Mouse (Mus musculus): ENCODE measurements at regions not wholly inside any gene's neighbourhood (a gene's known extent, or its start where the extent isn't known, plus 50 kb on each side); places are given as distances from the start of the nearest gene placed in this dataset.

- H3K27ac ChIP-seq (ENCODE audit: low read depth, low read length), result no peak overlapping the region
- WGBS, result 52% methylated on average over 2 of the region's 2 CpGs
These were observed 55.2 kb upstream of the Rcn1 start for GRCm38 (mm10) chr2:105454353-105454752.

GRCm38 (mm10) chr2:105454836-105455235 is 55.7 kb upstream of the Rcn1 start:
- Histone ChIP-seq H3K4me2 (ENCODE audit: low read depth) (no peak overlapping the region), H3K9ac (no peak overlapping the region), H3K4me3 (ENCODE audit: low read depth, low read length) (no peak overlapping the region), H3K9me3 (ENCODE audit: low read length) (no peaks in the 10 kb centered on the region), H3K36me3 (ENCODE audit: insufficient read depth) (no peaks in the 10 kb centered on the region), H3K27ac (ENCODE audit: low read depth, low read length) (no peak overlapping the region), H3K4me1 (ENCODE audit: insufficient read depth) (no peaks in the 10 kb centered on the region), H3K27me3 (ENCODE audit: insufficient read depth, low read length) (no peaks in the 10 kb centered on the region; the same call in 1 of the 2 replicates)
- no peak for ATAC-seq
- DNase-seq, result no peak
- no peak for TF ChIP-seq CTCF (IDR thresholded peaks at IDR 0.05; ENCODE audit: low read depth)

More at GRCm38 (mm10) chr2:105454353-105454752, 55.2 kb upstream of the Rcn1 start:
- Histone ChIP-seq H3K27me3 (ENCODE audit: insufficient read depth, low read length) (no peaks in the 10 kb centered on the region; the same call in 1 of the 2 replicates), H3K4me1 (ENCODE audit: insufficient read depth) (no peaks in the 10 kb centered on the region), H3K9me3 (ENCODE audit: low read length) (no peaks in the 10 kb centered on the region), H3K36me3 (ENCODE audit: insufficient read depth) (no peaks in the 10 kb centered on the region), H3K4me2 (ENCODE audit: low read depth) (no peak overlapping the region), H3K4me3 (ENCODE audit: low read depth, low read length) (no peak overlapping the region), H3K9ac (no peak overlapping the region)
- DNase-seq, result no peak
- ATAC-seq, result no peak
- no peak for TF ChIP-seq CTCF (IDR thresholded peaks at IDR 0.05; ENCODE audit: low read depth)

- Histone ChIP-seq H3K9ac (no peak overlapping the region), H3K27ac (ENCODE audit: low read depth, low read length) (no peak overlapping the region), H3K27me3 (ENCODE audit: insufficient read depth, low read length) (no peaks in the 10 kb centered on the region; the same call in 1 of the 2 replicates), H3K4me3 (ENCODE audit: low read depth, low read length) (no peak overlapping the region), H3K4me2 (ENCODE audit: low read depth) (no peak overlapping the region), H3K4me1 (ENCODE audit: insufficient read depth) (no peaks in the 10 kb centered on the region), H3K36me3 (ENCODE audit: insufficient read depth) (no peaks in the 10 kb centered on the region), H3K9me3 (ENCODE audit: low read length) (no peaks in the 10 kb centered on the region)
- no peak for TF ChIP-seq CTCF (IDR thresholded peaks at IDR 0.05; ENCODE audit: low read depth)
- DNase-seq (no peak), ATAC-seq (no peak)
- 84% methylated on average over 4 of the region's 4 CpGs for WGBS
These were observed 59.5 kb upstream of the Rcn1 start for GRCm38 (mm10) chr2:105458643-105459042.

GRCm38 (mm10) chr2:105459512-105459911 is 60.4 kb upstream of the Rcn1 start:
- Histone ChIP-seq H3K4me3 (ENCODE audit: low read depth, low read length) (no peak overlapping the region), H3K4me1 (ENCODE audit: insufficient read depth) (no peaks in the 10 kb centered on the region), H3K36me3 (ENCODE audit: insufficient read depth) (no peaks in the 10 kb centered on the region), H3K27ac (ENCODE audit: low read depth, low read length) (no peak overlapping the region), H3K4me2 (ENCODE audit: low read depth) (no peak overlapping the region), H3K9ac (no peak overlapping the region), H3K9me3 (ENCODE audit: low read length) (no peaks in the 10 kb centered on the region), H3K27me3 (ENCODE audit: insufficient read depth, low read length) (no peaks in the 10 kb centered on the region; the same call in 1 of the 2 replicates)
- DNase-seq (no peak), ATAC-seq (no peak)
- WGBS, result 76% methylated on average over 9 of the region's 9 CpGs
- TF ChIP-seq CTCF (IDR thresholded peaks at IDR 0.05; ENCODE audit: low read depth), result no peak

GRCm38 (mm10) chr2:105465630-105466029 is 66.5 kb upstream of the Rcn1 start:
- Histone ChIP-seq H3K36me3 (ENCODE audit: insufficient read depth) (no peaks in the 10 kb centered on the region), H3K4me3 (ENCODE audit: low read depth, low read length) (no peak overlapping the region), H3K27me3 (ENCODE audit: insufficient read depth, low read length) (no peaks in the 10 kb centered on the region), H3K4me1 (ENCODE audit: insufficient read depth) (no peaks in the 10 kb centered on the region), H3K9me3 (ENCODE audit: low read length) (no peaks in the 10 kb centered on the region), H3K9ac (no peak overlapping the region), H3K4me2 (ENCODE audit: low read depth) (no peak overlapping the region), H3K27ac (ENCODE audit: low read depth, low read length) (no peak overlapping the region)
- TF ChIP-seq CTCF (IDR thresholded peaks at IDR 0.05; ENCODE audit: low read depth), result no peak
- no peak for DNase-seq
- 74% methylated on average over 6 of the region's 6 CpGs for WGBS
- ATAC-seq, result no peak

- Histone ChIP-seq H3K4me3 (ENCODE audit: low read depth, low read length) (no peak overlapping the region), H3K36me3 (ENCODE audit: insufficient read depth) (no peaks in the 10 kb centered on the region), H3K9me3 (ENCODE audit: low read length) (no peaks in the 10 kb centered on the region), H3K4me2 (ENCODE audit: low read depth) (no peak overlapping the region), H3K27ac (ENCODE audit: low read depth, low read length) (no peak overlapping the region), H3K9ac (no peak overlapping the region), H3K27me3 (ENCODE audit: insufficient read depth, low read length) (no peaks in the 10 kb centered on the region), H3K4me1 (ENCODE audit: insufficient read depth) (no peaks in the 10 kb centered on the region)
- 35% methylated on average over 5 of the region's 5 CpGs for WGBS
- ATAC-seq (peak; percentile 76), DNase-seq (peak; percentile 81)
- TF ChIP-seq CTCF (IDR thresholded peaks at IDR 0.05; ENCODE audit: low read depth), result peak; percentile 86
These were observed 69.8 kb upstream of the Rcn1 start for GRCm38 (mm10) chr2:105468930-105469329.

DNA sequence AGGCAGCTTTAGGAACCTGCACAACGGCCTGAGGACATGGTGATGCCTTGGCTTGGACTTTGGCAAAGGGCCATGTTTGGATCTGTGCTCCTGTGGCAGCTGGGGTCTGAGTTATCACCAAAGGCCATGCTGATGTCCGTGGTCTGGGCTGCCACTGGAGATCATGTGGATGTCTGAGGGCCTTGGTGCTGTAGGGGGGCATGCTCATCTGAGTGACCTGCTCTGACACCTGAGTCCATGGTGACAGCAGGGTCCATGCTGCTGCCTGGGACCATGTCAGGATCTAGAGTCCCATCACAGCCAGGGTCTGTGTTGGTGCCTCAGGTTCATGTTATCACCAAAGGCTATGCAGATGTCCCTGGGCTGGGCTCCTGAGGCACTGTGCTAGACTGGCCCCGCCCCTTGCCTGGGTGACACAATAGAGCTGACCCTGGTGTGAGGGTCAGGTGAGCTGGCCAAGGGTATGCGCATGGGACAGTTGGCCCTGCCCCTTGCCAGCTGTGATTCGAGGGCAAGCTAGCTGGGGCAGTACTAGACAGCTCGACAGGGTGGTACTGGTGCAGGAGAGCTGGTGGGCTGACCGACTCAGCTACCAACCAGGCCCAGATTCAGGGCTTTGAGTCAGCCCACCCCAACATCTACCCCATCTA is 77.0 kb upstream of the Rcn1 start:
- WGBS, result 81% methylated on average over 7 of the region's 7 CpGs
- Histone ChIP-seq H3K4me2 (ENCODE audit: low read depth) (no peak overlapping the region), H3K36me3 (ENCODE audit: insufficient read depth) (no peaks in the 10 kb centered on the region), H3K9me3 (ENCODE audit: low read length) (no peaks in the 10 kb centered on the region), H3K4me1 (ENCODE audit: insufficient read depth) (no peaks in the 10 kb centered on the region), H3K9ac (no peak overlapping the region), H3K27me3 (ENCODE audit: insufficient read depth, low read length) (no peaks in the 10 kb centered on the region), H3K4me3 (ENCODE audit: low read depth, low read length) (no peak overlapping the region), H3K27ac (ENCODE audit: low read depth, low read length) (no peak overlapping the region)
- no peak for DNase-seq
- ATAC-seq, result no peak
- no peak for TF ChIP-seq CTCF (IDR thresholded peaks at IDR 0.05; ENCODE audit: low read depth)
